9 mouse cellular contexts compared by ENCODE assay signal in genomic region chr5:129724268-129724667, GRCm38 (mm10). TPM values are rescaled to one million over a fixed set of nuclear protein-coding genes. Genes with fewer than 3 reads are reported as not detected.
DNase-seq lines count a peak whose midpoint lies in the region; ATAC-seq and TF ChIP-seq lines count a peak whose summit lies in the region.
"Had no signal": no experiment of that assay in that cellular context is flagged by ENCODE, and none has a peak within 500 bp of the region (broad histone marks: within the 10 kb centered on the region; RNA-seq: fewer than 3 reads in every experiment).

No protein-coding gene starts in this region.

- H3K4me1 ChIP-seq in kidney, embryonic 14.5 days (ENCODE audit: control insufficient read depth, insufficient read depth, low read length): peaks cover 14% of the 10 kb centered on the region
- no peaks in the 10 kb centered on the region for H3K4me1 ChIP-seq in cortical plate, adult 2 months (ENCODE audit: control insufficient read depth, insufficient read depth, low read length)
- peaks cover 11% of the 10 kb centered on the region for H3K4me1 ChIP-seq in hindbrain, embryonic 16.5 days (ENCODE audit: control insufficient read depth, insufficient read depth, low read depth, low read length)
- peaks cover 27% of the 10 kb centered on the region for H3K4me1 ChIP-seq in midbrain, embryonic 13.5 days (replicated peaks)

- peak overlapping the region; percentile 71 for H3K4me3 ChIP-seq in kidney, embryonic 14.5 days (ENCODE audit: low read length)
- H3K4me3 ChIP-seq in cortical plate, adult 2 months (ENCODE audit: insufficient read depth, low read length): peak overlapping the region; percentile 96; the same call in 1 of the 2 replicates
- H3K4me3 ChIP-seq in hindbrain, embryonic 16.5 days (ENCODE audit: low read length): peak overlapping the region; percentile 91
- H3K4me3 ChIP-seq in midbrain, embryonic 13.5 days (replicated peaks): peak overlapping the region; percentile 85

- H3K9ac ChIP-seq in kidney, embryonic 14.5 days (ENCODE audit: low read depth, low read length): peak overlapping the region; percentile 94; the same call in 1 of the 2 replicates
- no peak overlapping the region; the same call in 1 of the 2 replicates for H3K9ac ChIP-seq in hindbrain, embryonic 16.5 days (ENCODE audit: low read depth, low read length)
- H3K9ac ChIP-seq in midbrain, embryonic 13.5 days (replicated peaks): no peak overlapping the region

- H3K27me3 ChIP-seq in kidney, embryonic 14.5 days (ENCODE audit: control insufficient read depth, insufficient read depth, low read length): no peaks in the 10 kb centered on the region
- H3K27me3 ChIP-seq in hindbrain, embryonic 16.5 days (replicated peaks; ENCODE audit: control insufficient read depth, insufficient read depth, low read length): no peaks in the 10 kb centered on the region
- H3K27me3 ChIP-seq in midbrain, embryonic 13.5 days: no peaks in the 10 kb centered on the region

- WGBS in kidney, embryonic 14.5 days: 51% methylated on average over 4 of the region's 4 CpGs
- 52% methylated on average over 4 of the region's 4 CpGs for WGBS in hindbrain, embryonic 16.5 days
- WGBS in midbrain, embryonic 13.5 days: 55% methylated on average over 4 of the region's 4 CpGs

- H3K9me3 ChIP-seq in kidney, embryonic 14.5 days (ENCODE audit: control insufficient read depth, low read length): no peaks in the 10 kb centered on the region
- H3K9me3 ChIP-seq in hindbrain, embryonic 16.5 days (ENCODE audit: control insufficient read depth, low read length): no peaks in the 10 kb centered on the region
- no peaks in the 10 kb centered on the region for H3K9me3 ChIP-seq in midbrain, embryonic 13.5 days

- no peak for ATAC-seq in kidney, embryonic 14.5 days (ENCODE audit: low FRiP score, low TSS enrichment)
- ATAC-seq in hindbrain, embryonic 16.5 days: no peak; the same call in 1 of the 2 replicates
- ATAC-seq in midbrain, embryonic 13.5 days: no peak; the same call in 1 of the 2 replicates

- peak overlapping the region; percentile 95 for H3K27ac ChIP-seq in kidney, embryonic 14.5 days (ENCODE audit: low read depth, low read length)
- H3K27ac ChIP-seq in cortical plate, adult 2 months (ENCODE audit: insufficient read depth, low read length): no peak overlapping the region
- no peak overlapping the region for H3K27ac ChIP-seq in hindbrain, embryonic 16.5 days (ENCODE audit: low read depth, low read length)
- no peak overlapping the region for H3K27ac ChIP-seq in midbrain, embryonic 13.5 days

- no peak for TF ChIP-seq CTCF in cortical plate, adult 2 months (IDR thresholded peaks at IDR 0.05; ENCODE audit: extremely low read depth, insufficient read depth, low read length)

- H3K4me2 ChIP-seq in kidney, embryonic 14.5 days (replicated peaks; ENCODE audit: low read depth, low read length): peak overlapping the region; percentile 42
- H3K4me2 ChIP-seq in hindbrain, embryonic 16.5 days (ENCODE audit: low read length): peak overlapping the region; percentile 66
- H3K4me2 ChIP-seq in midbrain, embryonic 13.5 days (replicated peaks): peak overlapping the region; percentile 30; the same call in 1 of the 2 replicates

- DNase-seq in kidney, postnatal 36 days: no peak
- no peak for DNase-seq in layer of hippocampus, postnatal 25 days (ENCODE audit: extremely low spot score in 1 of 2, low spot score in 1 of 2)
- no peak for DNase-seq in right cerebral cortex, postnatal 4 days
- DNase-seq in right cerebral cortex, postnatal 10 days (ENCODE audit: low spot score in 2 of 2): no peak

- TF ChIP-seq POLR2A in cortical plate, adult 2 months (IDR thresholded peaks at IDR 0.05; ENCODE audit: extremely low read depth, insufficient read depth, low read length): no peak

- H3K36me3 ChIP-seq in kidney, embryonic 14.5 days (ENCODE audit: control insufficient read depth, insufficient read depth, low read length): no peaks in the 10 kb centered on the region; the same call in 1 of the 2 replicates
- H3K36me3 ChIP-seq in hindbrain, embryonic 16.5 days (ENCODE audit: control insufficient read depth, insufficient read depth, low read length): peaks cover 6% of the 10 kb centered on the region; the same call in 1 of the 2 replicates
- peaks cover 10% of the 10 kb centered on the region for H3K36me3 ChIP-seq in midbrain, embryonic 13.5 days

RNA-seq across cellular contexts. Expression of gene Nipsnap2, which starts 0.6 kb away (rescaled TPM):
- polyA plus RNA-seq in kidney, embryonic 14.5 days (2014; fragmentation: Nextera tagmentation; extraction: Ambion mirVana): 117 and 137 TPM in 2 replicates
- polyA plus RNA-seq in cortical plate, adult 2 months (2012; rRNA removed): 84.1 and 88.4 TPM in 2 replicates
- 96.4 and 98.7 TPM in 2 replicates for polyA plus RNA-seq in hindbrain, embryonic 16.5 days (2015; fragmentation: Nextera tagmentation; extraction: Ambion mirVana)
- polyA plus RNA-seq in midbrain, embryonic 13.5 days (2015; fragmentation: Nextera tagmentation; extraction: Ambion mirVana): 84.1 and 94.5 TPM in 2 replicates
- 10 to 100 TPM; 79.5 to 89.7 TPM for total RNA-seq in layer of hippocampus, postnatal 25 days (2021)

RNA-seq across cellular contexts. Expression of gene Mrps17, which starts 9.0 kb away (rescaled TPM):
- polyA plus RNA-seq in kidney, embryonic 14.5 days (2014; fragmentation: Nextera tagmentation; extraction: Ambion mirVana): 201 and 234 TPM in 2 replicates
- polyA plus RNA-seq in cortical plate, adult 2 months (2012; rRNA removed): 100 and 111 TPM in 2 replicates
- 171 and 176 TPM in 2 replicates for polyA plus RNA-seq in hindbrain, embryonic 16.5 days (2015; fragmentation: Nextera tagmentation; extraction: Ambion mirVana)
- 189 TPM in 2 replicates for polyA plus RNA-seq in midbrain, embryonic 13.5 days (2015; fragmentation: Nextera tagmentation; extraction: Ambion mirVana)
- total RNA-seq in layer of hippocampus, postnatal 25 days (2021): 10 to 100 TPM; 78.8 to 81.4 TPM

RNA-seq across cellular contexts. Expression of gene Sept14, which starts 16.0 kb away (rescaled TPM):
- not detected in 2 replicates for polyA plus RNA-seq in kidney, embryonic 14.5 days (2014; fragmentation: Nextera tagmentation; extraction: Ambion mirVana)
- polyA plus RNA-seq in cortical plate, adult 2 months (2012; rRNA removed): not detected in 2 replicates
- not detected in 2 replicates for polyA plus RNA-seq in hindbrain, embryonic 16.5 days (2015; fragmentation: Nextera tagmentation; extraction: Ambion mirVana)
- not detected in 2 replicates for polyA plus RNA-seq in midbrain, embryonic 13.5 days (2015; fragmentation: Nextera tagmentation; extraction: Ambion mirVana)
- total RNA-seq in layer of hippocampus, postnatal 25 days (2021): not detected
- total RNA-seq: layer of hippocampus, adult 18-20 months had no signal

RNA-seq across cellular contexts. Expression of gene Zfp11, which starts 54.4 kb away (rescaled TPM):
- polyA plus RNA-seq in kidney, embryonic 14.5 days (2014; fragmentation: Nextera tagmentation; extraction: Ambion mirVana): 4.9 and 5.7 TPM in 2 replicates
- polyA plus RNA-seq in cortical plate, adult 2 months (2012; rRNA removed): 5.2 and 5.9 TPM in 2 replicates
- 7.1 and 7.7 TPM in 2 replicates for polyA plus RNA-seq in hindbrain, embryonic 16.5 days (2015; fragmentation: Nextera tagmentation; extraction: Ambion mirVana)
- polyA plus RNA-seq in midbrain, embryonic 13.5 days (2015; fragmentation: Nextera tagmentation; extraction: Ambion mirVana): 8.7 and 8.9 TPM in 2 replicates
- total RNA-seq in layer of hippocampus, postnatal 25 days (2021): 1 to 10 TPM; 6.9 to 7.3 TPM
